Mouse (Mus musculus): ENCODE measurements at regions not wholly inside any gene's neighbourhood (a gene's known extent, or its start where the extent isn't known, plus 50 kb on each side); places are given as distances from the start of the nearest gene placed in this dataset.

DNA sequence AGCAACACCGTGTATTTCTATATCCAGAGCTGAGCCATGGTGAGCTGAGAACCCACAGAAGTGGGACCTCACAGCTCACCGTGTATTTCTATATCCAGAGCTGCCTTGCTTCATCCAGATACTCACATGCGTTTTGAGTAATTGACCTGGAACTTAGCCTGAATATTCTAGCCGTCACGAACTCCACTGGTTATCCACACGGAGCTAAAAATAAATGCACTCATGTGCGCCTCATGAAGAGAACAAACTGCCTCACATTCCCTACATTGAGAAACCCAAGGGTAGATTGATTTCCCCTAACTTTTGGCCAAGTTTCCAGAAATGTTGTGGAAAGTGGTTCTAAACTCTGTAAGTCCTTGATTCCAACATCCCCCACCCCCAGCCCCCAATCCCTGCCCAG lies 62.4 kb upstream of the Cnksr3 start:
- DNase-seq (ENCODE audit: extremely low spot score in 1 of 2, low spot score in 2 of 2) = no peak
- intact Hi-C loops (cut with DNase I) = no loop called here

- intact Hi-C loops (cut with DNase I) = no loop called here
- no peak for DNase-seq (ENCODE audit: extremely low spot score in 1 of 2, low spot score in 2 of 2)
Observed at GRCm38 (mm10) chr10:7271156-7271555, 59.1 kb upstream of the Cnksr3 start.

DNA sequence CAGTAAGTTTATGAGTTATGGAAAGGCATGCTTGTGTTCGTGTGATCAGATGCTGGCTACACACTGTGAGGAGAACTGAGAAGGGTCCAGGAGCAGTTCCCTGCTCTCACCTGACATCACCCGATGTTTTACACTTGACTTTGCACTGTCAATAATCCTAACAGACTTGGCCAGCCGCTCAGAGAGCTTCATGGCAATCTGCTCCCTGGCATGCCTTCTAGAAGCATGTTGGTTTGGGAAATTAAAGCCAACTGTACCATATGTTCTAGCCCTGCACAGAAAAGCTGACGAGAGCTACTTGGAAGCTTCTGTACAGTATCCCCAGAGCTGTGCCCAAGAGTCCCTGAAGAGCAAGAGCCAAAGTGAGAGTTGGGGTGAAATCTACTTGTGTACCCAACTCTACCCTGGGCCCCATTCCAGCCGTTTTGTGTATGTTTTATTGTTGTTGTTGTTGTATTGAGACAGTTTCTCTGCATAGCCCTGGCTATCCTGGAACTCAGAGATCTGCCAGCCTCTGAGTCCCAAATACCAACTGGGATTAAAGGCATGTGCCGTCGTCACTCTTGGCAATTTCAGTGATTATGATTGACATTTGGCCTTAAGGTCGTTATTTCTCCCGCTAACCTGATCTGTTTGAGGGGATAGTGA lies 56.5 kb upstream of the Cnksr3 start:
- intact Hi-C loops (cut with DNase I) = no loop called here
- DNase-seq (ENCODE audit: extremely low spot score in 1 of 2, low spot score in 2 of 2) = peak in 1 of 2 experiments; percentile 69

- no peak for DNase-seq (ENCODE audit: extremely low spot score in 1 of 2, low spot score in 2 of 2)
- intact Hi-C loops (cut with DNase I) = no loop called here
Observed at GRCm38 (mm10) chr10:7267903-7268302, 55.9 kb upstream of the Cnksr3 start.

- DNase-seq (ENCODE audit: extremely low spot score in 1 of 2, low spot score in 2 of 2) = no peak
- intact Hi-C loops (cut with DNase I) = no loop called here
Observed at GRCm38 (mm10) chr10:7267106-7267505, 55.1 kb upstream of the Cnksr3 start.

GRCm38 (mm10) chr10:7265412-7265811 lies 53.4 kb upstream of the Cnksr3 start:
- intact Hi-C loops (cut with DNase I) = no loop called here
- no peak for DNase-seq (ENCODE audit: extremely low spot score in 1 of 2, low spot score in 2 of 2)

DNA sequence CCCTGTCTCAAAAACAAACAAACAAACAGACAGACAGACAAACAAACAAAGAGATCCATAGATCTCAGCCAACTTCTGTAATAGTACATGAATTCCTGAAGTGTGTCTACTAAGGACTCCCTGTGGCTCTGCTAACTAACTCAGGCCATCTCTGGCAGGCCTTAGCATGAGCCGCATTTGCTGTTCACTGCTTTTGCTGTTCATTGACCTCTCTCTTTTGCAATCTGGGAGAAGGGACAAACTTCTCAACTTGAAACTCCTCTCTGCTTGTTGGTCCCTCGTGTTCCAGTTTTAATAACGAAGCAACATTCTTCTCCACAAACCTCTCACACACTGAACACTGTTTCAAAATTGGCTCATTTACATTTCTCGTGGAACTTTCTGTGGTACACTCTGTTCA lies 52.7 kb upstream of the Cnksr3 start:
- DNase-seq (ENCODE audit: extremely low spot score in 1 of 2, low spot score in 2 of 2) = no peak
- intact Hi-C loops (cut with DNase I) = no loop called here
